Mouse (Mus musculus) granulocyte monocyte progenitor cell, adult 5-6 weeks (primary cell): ENCODE results near the gene Ttc39d. TPM values are rescaled to one million over a fixed set of nuclear protein-coding genes. Genes with fewer than 3 reads are reported as not detected.
"Not testable (repeated sequence)": the region's sequence is repeated elsewhere in the genome, so short reads cannot be mapped to it uniquely, and the experiment has no call there.

Experiments
- ATAC-seq: replicated peaks from 2 replicates; pipeline ENCODE4 v1.8.0; 2016; ENCODE audit warnings: mild to moderate bottlenecking, moderate TSS enrichment, inconsistent platforms; ENCODE audit not compliant: poor library complexity, severe bottlenecking
- total RNA-seq, 2 experiments: library from RNA; stranded (forward) in 1 of 2; stranded (reverse) in 1 of 2; fragments of 200-712, 200-1000 nt in 1 of 2; fragments of >200 nt in 1 of 2; fragmentation: Nextera tagmentation in 1 of 2; gene quantifications; 2 replicates each; pipeline ENCODE4 v1.2.3; 2014 to 2017

Ttc39d gene
- total RNA-seq, 2 experiments from 2014 or later = not detected

- ATAC-seq = peak; percentile 77
These were observed 23.6 kb upstream of the Ttc39d start for GRCm38 (mm10) chr17:80183615-80184014.

GRCm38 (mm10) chr17:80193075-80193474 lies 14.2 kb upstream of the Ttc39d start:
- peak; percentile 53; the same call in 1 of the 2 replicates for ATAC-seq

GRCm38 (mm10) chr17:80199160-80199778 lies 8.0 kb upstream of the Ttc39d start:
- ATAC-seq = peak; percentile 22; the same call in 1 of the 2 replicates

GRCm38 (mm10) chr17:80205657-80206056 lies 1.6 kb upstream of the Ttc39d start:
- ATAC-seq = no peak

- ATAC-seq = peak; percentile 24
These were observed 974 bp upstream of the Ttc39d start for GRCm38 (mm10) chr17:80206301-80206670.

- not testable (repeated sequence) for ATAC-seq
These were observed 6.7 kb downstream of the Ttc39d start for GRCm38 (mm10) chr17:80213998-80214397.

- no peak for ATAC-seq
These were observed 12.9 kb downstream of the Ttc39d start for GRCm38 (mm10) chr17:80220131-80220530.

GRCm38 (mm10) chr17:80221202-80221601 lies 13.9 kb downstream of the Ttc39d start:
- no peak for ATAC-seq

- ATAC-seq = peak; percentile 39; the same call in 1 of the 2 replicates
These were observed 14.8 kb downstream of the Ttc39d start for GRCm38 (mm10) chr17:80221890-80222628.

- ATAC-seq = peak; percentile 18; the same call in 1 of the 2 replicates
These were observed 16.6 kb downstream of the Ttc39d start for GRCm38 (mm10) chr17:80223829-80224228.

GRCm38 (mm10) chr17:80224326-80225116 lies 17.3 kb downstream of the Ttc39d start, which contains the start of gene Gemin6:
Gene Gemin6, plus strand, starts transcription at chr17:80224441.
- ATAC-seq = peak; percentile 97

- not testable (repeated sequence) for ATAC-seq
These were observed 17.9 kb downstream of the Ttc39d start for GRCm38 (mm10) chr17:80225142-80225541.

GRCm38 (mm10) chr17:80229396-80229795 lies 22.1 kb downstream of the Ttc39d start:
- no peak for ATAC-seq

GRCm38 (mm10) chr17:80233844-80234243 lies 26.6 kb downstream of the Ttc39d start:
- no peak for ATAC-seq

GRCm38 (mm10) chr17:80234376-80234775 lies 27.1 kb downstream of the Ttc39d start:
- ATAC-seq = no peak

- ATAC-seq = no peak
These were observed 28.2 kb downstream of the Ttc39d start for GRCm38 (mm10) chr17:80235477-80235876.

GRCm38 (mm10) chr17:80236805-80237204 lies 29.5 kb downstream of the Ttc39d start:
- peak; percentile 97 for ATAC-seq

- ATAC-seq = no peak
These were observed 30.2 kb downstream of the Ttc39d start for GRCm38 (mm10) chr17:80237475-80237874.

- no peak for ATAC-seq
These were observed 34.3 kb downstream of the Ttc39d start for GRCm38 (mm10) chr17:80241594-80241993.

- ATAC-seq = no peak
These were observed 35.9 kb downstream of the Ttc39d start for GRCm38 (mm10) chr17:80243116-80243515.
